Comparison of ENCODE assay signal across 28 mouse cellular contexts in genomic region chr10:36786970-36787369, GRCm38 (mm10).
DNase-seq lines count a peak whose midpoint lies in the region; ATAC-seq and TF ChIP-seq lines count a peak whose summit lies in the region.
"Had no signal": no experiment of that assay in that cellular context is flagged by ENCODE, and none has a peak within 500 bp of the region (broad histone marks: within the 10 kb centered on the region; RNA-seq: fewer than 3 reads in every experiment).

No protein-coding gene starts in this region.

- DNase-seq in midbrain, embryonic 14.5 days = peak; percentile 57
- DNase-seq in midbrain, embryonic 10.5 days (ENCODE audit: low spot score) = no peak
- DNase-seq in midbrain, postnatal 0 days (ENCODE audit: low spot score) = no peak
- DNase-seq in gastrocnemius, adult 8-10 months (ENCODE audit: low spot score in 2 of 2) = no peak
- DNase-seq in urinary bladder, postnatal 36 days (ENCODE audit: low spot score in 2 of 2) = no peak
- DNase-seq: adrenal gland, adult 8-10 months; adrenal gland, postnatal 14 days; adrenal gland, postnatal 36 days; cerebellum, adult 11 months; cerebellum, adult 18-20 months; cerebellum, adult 8-10 months; cerebellum, adult 9-11 months; cerebellum, postnatal 14 days; cerebellum, postnatal 36 days; embryo, embryonic 11 days had no signal

- no peaks in the 10 kb centered on the region for H3K36me3 ChIP-seq in midbrain, embryonic 14.5 days (ENCODE audit: control insufficient read depth, insufficient read depth, low read length)
- no peaks in the 10 kb centered on the region for H3K36me3 ChIP-seq in midbrain, embryonic 10.5 days
- no peaks in the 10 kb centered on the region for H3K36me3 ChIP-seq in midbrain, embryonic 15.5 days (replicated peaks)
- no peaks in the 10 kb centered on the region for H3K36me3 ChIP-seq in midbrain, postnatal 0 days (ENCODE audit: insufficient read depth, low read length)
- H3K36me3 ChIP-seq: embryonic facial prominence, embryonic 13.5 days; embryonic facial prominence, embryonic 15.5 days; forebrain, embryonic 10.5 days; forebrain, embryonic 12.5 days; G1E had no signal

- H3K4me3 ChIP-seq in midbrain, embryonic 14.5 days (replicated peaks; ENCODE audit: low read depth, low read length) = no peak overlapping the region
- H3K4me3 ChIP-seq in midbrain, embryonic 10.5 days = no peak overlapping the region
- H3K4me3 ChIP-seq in midbrain, embryonic 15.5 days = no peak overlapping the region
- H3K4me3 ChIP-seq in midbrain, postnatal 0 days (ENCODE audit: low read depth, low read length) = no peak overlapping the region
- H3K4me3 ChIP-seq: embryonic facial prominence, embryonic 13.5 days; embryonic facial prominence, embryonic 15.5 days; erythroblast, embryonic 14.5 days; forebrain, embryonic 10.5 days; forebrain, embryonic 12.5 days had no signal

- peak; percentile 55; the same call in 1 of the 2 replicates for ATAC-seq in midbrain, embryonic 14.5 days (ENCODE audit: low FRiP score, low TSS enrichment)
- peak; percentile 60; the same call in 1 of the 2 replicates for ATAC-seq in midbrain, embryonic 15.5 days (replicated peaks)
- peak; percentile 62 for ATAC-seq in midbrain, postnatal 0 days (ENCODE audit: low FRiP score)
- ATAC-seq: activated CD4-positive, CD25-positive, alpha-beta regulatory T cell, adult 4 months; CD4-positive, CD25-positive, alpha-beta regulatory T cell, adult 4 months; forebrain, embryonic 14.5 days; forebrain, embryonic 16.5 days; Patski had no signal

- no peak overlapping the region for H3K9ac ChIP-seq in midbrain, embryonic 14.5 days (replicated peaks; ENCODE audit: low read length)
- no peak overlapping the region for H3K9ac ChIP-seq in midbrain, embryonic 15.5 days
- no peak overlapping the region for H3K9ac ChIP-seq in midbrain, postnatal 0 days (replicated peaks; ENCODE audit: low read length, poor library complexity, severe bottlenecking)
- H3K9ac ChIP-seq: embryonic facial prominence, embryonic 13.5 days; embryonic facial prominence, embryonic 15.5 days; forebrain, embryonic 12.5 days had no signal

- TF ChIP-seq CTCF in midbrain, postnatal 0 days (IDR thresholded peaks at IDR 0.05) = no peak

- H3K4me1 ChIP-seq in midbrain, embryonic 14.5 days (ENCODE audit: control insufficient read depth, insufficient read depth, low read length) = no peaks in the 10 kb centered on the region
- H3K4me1 ChIP-seq in midbrain, embryonic 10.5 days = no peaks in the 10 kb centered on the region
- no peaks in the 10 kb centered on the region for H3K4me1 ChIP-seq in midbrain, embryonic 15.5 days
- no peaks in the 10 kb centered on the region for H3K4me1 ChIP-seq in midbrain, postnatal 0 days (ENCODE audit: insufficient read depth, low read length)
- H3K4me1 ChIP-seq: embryonic facial prominence, embryonic 13.5 days; embryonic facial prominence, embryonic 15.5 days; forebrain, embryonic 10.5 days; forebrain, embryonic 12.5 days had no signal

- H3K27ac ChIP-seq in midbrain, embryonic 14.5 days (replicated peaks; ENCODE audit: low read depth, low read length) = no peak overlapping the region
- H3K27ac ChIP-seq in midbrain, embryonic 10.5 days (replicated peaks) = no peak overlapping the region
- 0 out of 2 replicates have a peak overlapping the region, but pooled peaks have one; percentile 4 for H3K27ac ChIP-seq in midbrain, embryonic 15.5 days
- H3K27ac ChIP-seq in midbrain, postnatal 0 days (ENCODE audit: low read depth, low read length) = peak overlapping the region; percentile 14; the same call in 1 of the 2 replicates
- H3K27ac ChIP-seq: embryonic facial prominence, embryonic 13.5 days; embryonic facial prominence, embryonic 15.5 days; forebrain, embryonic 10.5 days; forebrain, embryonic 12.5 days had no signal

- no peak overlapping the region for H3K4me2 ChIP-seq in midbrain, embryonic 14.5 days (ENCODE audit: low read length)
- no peak overlapping the region for H3K4me2 ChIP-seq in midbrain, embryonic 15.5 days
- H3K4me2 ChIP-seq in midbrain, postnatal 0 days (ENCODE audit: low read depth, low read length, poor library complexity, severe bottlenecking) = no peak overlapping the region
- H3K4me2 ChIP-seq: embryonic facial prominence, embryonic 13.5 days; embryonic facial prominence, embryonic 15.5 days; forebrain, embryonic 12.5 days had no signal

- no peaks in the 10 kb centered on the region; the same call in 1 of the 2 replicates for H3K9me3 ChIP-seq in midbrain, embryonic 14.5 days (ENCODE audit: control insufficient read depth, low read length)
- no peaks in the 10 kb centered on the region for H3K9me3 ChIP-seq in midbrain, embryonic 10.5 days (replicated peaks)
- H3K9me3 ChIP-seq in midbrain, embryonic 15.5 days = no peaks in the 10 kb centered on the region
- no peaks in the 10 kb centered on the region for H3K9me3 ChIP-seq in midbrain, postnatal 0 days (ENCODE audit: low read length)
- H3K9me3 ChIP-seq: embryonic facial prominence, embryonic 13.5 days; embryonic facial prominence, embryonic 15.5 days; forebrain, embryonic 10.5 days; forebrain, embryonic 12.5 days; G1E had no signal

- 62% methylated on average over 7 of the region's 7 CpGs for WGBS in midbrain, embryonic 14.5 days
- WGBS in midbrain, embryonic 10.5 days = 89% methylated on average over 7 of the region's 7 CpGs
- 65% methylated on average over 7 of the region's 7 CpGs for WGBS in midbrain, embryonic 15.5 days
- 60% methylated on average over 7 of the region's 7 CpGs for WGBS in midbrain, postnatal 0 days

- no peaks in the 10 kb centered on the region for H3K27me3 ChIP-seq in midbrain, embryonic 14.5 days (ENCODE audit: control insufficient read depth, insufficient read depth, low read length)
- H3K27me3 ChIP-seq in midbrain, embryonic 10.5 days (ENCODE audit: low read depth, poor library complexity, severe bottlenecking) = no peaks in the 10 kb centered on the region
- H3K27me3 ChIP-seq in midbrain, embryonic 15.5 days (replicated peaks) = no peaks in the 10 kb centered on the region
- H3K27me3 ChIP-seq in midbrain, postnatal 0 days (ENCODE audit: insufficient read depth, low read length) = no peaks in the 10 kb centered on the region
- H3K27me3 ChIP-seq: CH12.LX; embryonic facial prominence, embryonic 13.5 days; embryonic facial prominence, embryonic 15.5 days; forebrain, embryonic 12.5 days had no signal

Comparison
In these comparisons a context has a peak if more than half of its experiments do, and no peak if none do; other contexts are left out.
1. H3K27ac ChIP-seq: peak in midbrain, embryonic 15.5 days (single experiment) and midbrain, postnatal 0 days (single experiment); none in midbrain, embryonic 14.5 days (single experiment) and midbrain, embryonic 10.5 days (single experiment).
2. Peak in every context shown above with its lines, with median percentiles within 50 percentile points of each other: ATAC-seq.